Mouse (Mus musculus) skeletal muscle tissue, adult 2 months (tissue): Measurements from ENCODE around the gene Dhrs7b.
"Not testable (repeated sequence)": the region's sequence is repeated elsewhere in the genome, so short reads cannot be mapped to it uniquely, and the experiment has no call there.

Experiments
- DNase-seq: peaks from one replicate; pipeline ENCODE4 v3.0.0-alpha.2; 2012; ENCODE audit warnings: low read depth, low spot score

Dhrs7b gene

GRCm38 (mm10) chr11:60830433-60831052 is at the start of gene Dhrs7b:
Dhrs7b (plus strand) TSS chr11:60830631.
- DNase-seq = peak; percentile 94

GRCm38 (mm10) chr11:60784179-60784922 is 46.1 kb upstream of the Dhrs7b start:
- peak; percentile 71 for DNase-seq

DNA sequence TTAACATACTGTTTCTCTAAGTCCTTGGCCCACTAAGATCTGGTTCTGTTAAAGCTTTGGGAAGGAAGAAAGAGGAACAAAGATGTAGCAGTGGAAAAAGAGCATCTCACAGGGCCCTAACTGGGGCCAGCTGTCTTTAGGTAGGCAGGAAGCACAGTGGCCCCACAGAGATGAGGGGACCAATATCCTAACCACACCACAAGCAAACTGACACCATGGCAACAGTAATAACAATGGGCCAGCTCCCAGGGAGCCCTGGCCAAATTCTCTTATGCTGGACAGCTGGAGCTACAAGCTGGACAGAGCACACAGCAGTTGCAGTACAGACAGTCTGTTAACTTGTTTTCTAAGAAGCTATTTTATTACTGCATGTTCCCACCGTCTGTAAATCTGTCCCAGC is 42.8 kb upstream of the Dhrs7b start:
- peak; percentile 76 for DNase-seq

DNA sequence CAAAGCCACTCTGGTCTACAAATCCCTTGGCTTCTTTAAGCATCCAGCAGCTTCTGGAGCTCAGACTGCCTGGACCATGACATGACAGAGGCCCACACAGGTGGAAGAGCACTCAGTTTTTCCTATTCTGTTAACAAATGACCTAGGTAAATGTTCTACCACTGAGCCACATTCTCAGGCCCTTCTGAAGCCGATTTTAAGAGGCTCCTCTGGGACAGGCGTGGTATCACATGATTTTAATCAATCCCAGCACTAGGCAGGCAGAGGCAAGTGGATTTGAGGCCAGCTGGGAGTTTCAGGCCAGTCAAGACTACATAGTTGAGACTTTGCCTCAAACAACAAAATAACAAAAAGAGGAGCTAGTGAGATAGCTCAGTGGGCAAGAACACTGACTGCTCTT is 40.0 kb upstream of the Dhrs7b start:
- DNase-seq = no peak

DNA sequence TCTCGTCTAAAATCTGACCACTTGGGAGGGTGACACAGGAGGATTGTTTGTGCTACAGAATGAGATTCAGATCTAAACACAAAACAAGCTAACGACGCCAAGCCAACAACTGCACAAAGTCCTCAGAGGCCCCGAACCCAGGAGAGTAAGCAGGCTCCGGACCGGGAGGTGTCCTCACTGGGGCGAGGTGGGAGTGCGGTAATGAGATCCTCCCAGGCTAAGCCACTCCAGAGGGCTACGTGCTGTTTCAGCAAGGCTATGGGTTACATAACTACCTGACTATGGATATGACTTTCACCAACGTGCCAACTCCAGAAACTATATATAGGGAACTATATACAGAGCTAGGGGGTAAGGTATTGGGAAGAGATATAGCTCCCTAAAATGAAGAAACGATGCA is 34.1 kb upstream of the Dhrs7b start:
- peak; percentile 68 for DNase-seq

DNA sequence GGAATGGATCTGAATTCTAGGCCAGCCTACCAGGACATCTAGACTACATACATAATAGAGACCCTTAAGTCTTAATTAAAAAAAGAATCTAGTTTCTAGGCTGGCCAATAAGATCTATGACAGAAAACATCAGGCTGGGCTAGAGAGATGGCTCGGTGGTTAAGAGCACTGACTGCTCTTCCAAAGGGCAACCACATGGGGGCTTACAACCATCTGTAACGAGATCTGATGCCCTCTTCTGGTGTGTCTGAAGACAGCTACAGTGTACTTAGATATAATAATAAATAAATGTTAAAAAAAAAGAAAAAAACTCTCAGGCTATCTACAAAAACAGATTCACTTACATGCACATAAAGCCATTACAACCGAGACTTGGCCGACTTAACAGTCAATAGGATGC is 30.5 kb upstream of the Dhrs7b start:
- DNase-seq = no peak

GRCm38 (mm10) chr11:60800892-60801291 is 29.5 kb upstream of the Dhrs7b start:
- no peak for DNase-seq

GRCm38 (mm10) chr11:60808286-60809070 is 22.0 kb upstream of the Dhrs7b start:
- DNase-seq = no peak

DNA sequence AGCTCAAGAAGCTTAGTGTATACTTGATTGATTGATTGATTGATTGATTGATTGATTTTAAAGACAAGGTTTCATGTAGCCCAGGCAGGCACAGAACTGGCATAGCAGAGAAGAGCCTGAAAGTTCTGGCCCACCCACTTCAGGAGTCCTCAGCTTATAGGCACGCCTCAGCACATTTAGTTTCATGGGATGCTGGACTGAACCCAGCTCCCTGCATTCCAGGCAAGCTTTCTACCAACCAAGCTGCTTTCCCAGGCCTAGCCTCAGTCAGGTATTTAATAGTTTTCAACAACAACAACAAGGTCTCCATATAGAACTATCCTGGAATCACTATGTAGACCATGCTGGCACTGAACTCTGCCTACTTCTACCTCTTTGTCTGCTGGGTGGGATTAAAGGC is 20.9 kb upstream of the Dhrs7b start:
- DNase-seq = no peak

- DNase-seq = no peak
Measured at GRCm38 (mm10) chr11:60810046-60810965, 20.1 kb upstream of the Dhrs7b start.

- DNase-seq = peak; percentile 90
Measured at GRCm38 (mm10) chr11:60811054-60811460, 19.4 kb upstream of the Dhrs7b start.

GRCm38 (mm10) chr11:60811618-60812017 is 18.8 kb upstream of the Dhrs7b start, which contains the start of gene Shmt1:
Shmt1 (minus strand) TSS chr11:60811718.
- not testable (repeated sequence) for DNase-seq

- DNase-seq = no peak
Measured at GRCm38 (mm10) chr11:60816398-60816797, 14.0 kb upstream of the Dhrs7b start.

DNA sequence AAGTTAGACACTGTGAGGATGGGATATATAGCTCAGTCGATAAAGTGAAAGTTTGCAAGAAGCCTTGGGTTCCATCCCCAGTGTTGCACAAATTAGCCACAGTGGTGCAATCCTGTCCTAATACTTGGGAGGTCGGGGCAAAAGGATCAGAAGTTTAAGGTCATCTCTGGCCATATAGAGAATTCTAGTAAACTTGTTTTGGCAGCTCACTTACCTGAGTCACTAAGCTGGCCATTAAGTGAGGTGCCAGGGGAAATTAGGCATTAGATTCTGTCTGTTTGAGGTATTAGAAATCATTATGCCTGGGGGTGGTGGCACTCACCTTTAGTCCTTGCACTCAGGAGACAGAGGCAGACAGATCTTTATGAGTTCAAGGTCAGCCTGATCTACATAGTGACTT is 6.7 kb upstream of the Dhrs7b start:
- no peak for DNase-seq

GRCm38 (mm10) chr11:60825191-60825590 is 5.2 kb upstream of the Dhrs7b start:
- DNase-seq = no peak

DNA sequence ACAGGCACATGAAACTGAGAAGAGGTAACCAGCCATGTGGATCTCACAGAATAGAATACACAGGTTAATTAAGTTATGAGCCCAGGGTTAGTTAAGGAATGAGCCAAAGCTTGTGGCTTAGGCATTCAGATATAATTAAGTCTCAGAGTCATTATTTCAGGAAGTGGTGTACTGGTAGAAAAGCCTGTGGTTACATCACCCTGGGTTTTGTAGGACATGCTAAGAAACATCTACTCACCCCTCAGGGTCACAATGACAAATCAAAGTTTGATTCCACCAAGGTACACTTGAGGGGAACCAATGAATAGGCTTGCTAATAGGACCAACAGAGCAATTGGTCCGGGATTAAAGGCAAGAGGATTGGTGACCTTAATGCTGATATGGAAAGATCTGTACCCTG is 3.7 kb upstream of the Dhrs7b start:
- DNase-seq = no peak

GRCm38 (mm10) chr11:60827241-60827945 is 3.0 kb upstream of the Dhrs7b start:
- DNase-seq = no peak

GRCm38 (mm10) chr11:60828903-60829302 is 1.5 kb upstream of the Dhrs7b start:
- no peak for DNase-seq

DNA sequence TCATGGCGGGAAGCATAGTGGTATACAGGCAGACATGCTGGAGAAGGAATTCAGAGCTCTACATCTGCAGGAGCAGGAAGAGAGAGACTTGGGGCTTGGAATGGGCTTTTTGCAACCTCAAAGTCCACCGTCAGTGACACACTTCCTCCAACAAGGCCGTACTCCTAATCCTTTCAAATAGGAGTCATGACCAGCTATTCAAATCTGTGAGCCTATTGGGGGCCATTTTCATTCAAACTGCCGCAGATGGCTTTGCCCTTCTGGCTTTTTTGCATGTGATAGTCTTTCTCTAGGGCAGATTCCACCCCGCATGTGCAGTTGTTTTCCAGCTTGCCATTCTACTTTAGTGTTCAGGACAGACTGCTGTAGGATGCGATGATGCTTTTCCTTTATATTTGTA is 6.5 kb downstream of the Dhrs7b start:
- DNase-seq = no peak

- no peak for DNase-seq
Measured at GRCm38 (mm10) chr11:60837644-60838406, 7.4 kb downstream of the Dhrs7b start.
